Mouse (Mus musculus): ENCODE measurements around the gene Tap1.

DNA sequence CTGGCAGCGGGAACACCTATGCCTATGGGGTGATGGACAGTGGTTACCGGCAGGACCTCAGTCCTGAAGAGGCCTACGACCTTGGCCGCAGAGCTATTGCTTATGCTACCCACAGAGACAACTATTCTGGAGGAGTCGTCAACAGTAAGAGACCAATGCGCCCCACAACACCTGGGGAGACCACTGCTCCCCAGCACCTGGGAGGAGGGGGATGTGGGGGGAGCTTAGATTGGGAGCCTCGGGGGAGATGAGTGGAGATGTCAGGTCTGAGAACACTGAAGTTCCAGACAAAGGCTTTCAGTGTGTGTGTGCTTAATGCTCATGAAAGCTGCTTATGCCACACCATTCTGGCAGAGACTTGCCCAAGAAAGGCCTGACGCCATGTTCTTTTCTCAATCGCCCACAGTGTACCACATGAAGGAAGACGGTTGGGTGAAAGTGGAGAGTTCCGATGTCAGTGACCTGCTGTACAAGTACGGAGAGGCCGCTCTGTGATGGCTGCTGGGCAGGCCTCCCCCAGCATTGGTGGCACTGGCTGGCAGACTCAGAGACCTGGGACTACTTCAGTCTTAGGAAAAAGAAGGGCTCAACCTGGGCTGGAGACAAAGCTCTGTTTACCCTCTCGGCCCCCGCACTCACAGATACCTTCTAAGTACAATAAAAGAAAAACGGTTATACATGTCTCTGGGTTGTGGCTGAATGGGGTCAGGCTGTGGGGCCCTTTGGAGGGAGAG, 13.6 kb downstream of the Tap1 start:
- TF ChIP-seq CTCF (IDR thresholded peaks at IDR 0.05; ENCODE audit: borderline replicate concordance, insufficient read depth, low read depth, low read length) (no peak), POLR2A (IDR thresholded peaks at IDR 0.05; ENCODE audit: borderline replicate concordance, insufficient read depth, low read length) (no peak)
